ENCODE assay signal across 8 mouse cellular contexts in the genomic region with DNA sequence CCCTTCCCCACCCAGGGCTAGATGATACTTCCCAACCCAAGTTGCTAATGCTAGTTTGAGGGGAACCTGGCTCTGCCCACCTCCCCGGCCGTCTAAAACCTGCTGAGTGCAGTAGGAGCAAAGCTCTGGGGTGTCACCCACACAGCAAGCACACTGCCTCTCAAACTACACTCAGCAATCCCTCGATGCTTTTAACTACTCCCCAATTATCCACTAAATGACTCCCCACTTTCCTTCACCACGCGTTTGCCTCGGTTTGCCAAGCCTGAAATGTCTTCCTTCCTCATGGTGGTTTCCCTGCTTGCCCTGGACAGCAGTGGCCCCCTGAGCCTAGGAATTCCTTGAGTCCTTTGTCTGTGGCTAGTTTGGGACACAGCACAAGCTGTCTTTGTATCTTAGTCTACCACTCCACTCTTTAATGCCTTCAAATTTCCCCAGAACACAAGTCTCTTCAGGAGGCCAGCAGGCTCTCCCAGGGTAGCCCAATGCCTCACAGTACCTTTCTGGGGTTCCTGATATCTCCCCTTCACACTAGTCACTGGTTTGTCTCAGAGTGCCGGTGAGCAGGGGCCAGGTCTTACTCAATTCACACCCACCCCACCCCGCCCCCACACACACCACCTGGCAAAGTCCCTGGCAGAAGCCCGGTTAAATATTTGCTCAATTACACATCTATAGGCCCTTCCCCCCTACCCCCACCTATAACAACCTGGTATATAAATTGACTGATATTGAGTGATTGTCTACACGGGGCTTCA. TPM values are rescaled to one million over a fixed set of nuclear protein-coding genes. Genes with fewer than 3 reads are reported as not detected.
DNase-seq lines count a peak whose midpoint lies in the region; ATAC-seq and TF ChIP-seq lines count a peak whose summit lies in the region.

No protein-coding gene starts in this region.

- H3K4me1 ChIP-seq in limb, embryonic 14.5 days (ENCODE audit: control insufficient read depth, insufficient read depth, low read length) = peaks cover 55% of the 10 kb centered on the region

- ATAC-seq in limb, embryonic 14.5 days (ENCODE audit: low FRiP score, low read depth) = no peak

- peak overlapping the region; percentile 72 for H3K4me3 ChIP-seq in limb, embryonic 14.5 days (replicated peaks; ENCODE audit: low read length)

- peak overlapping the region; percentile 87 for H3K4me2 ChIP-seq in limb, embryonic 14.5 days (replicated peaks; ENCODE audit: low read depth, low read length, severe bottlenecking)

- H3K36me3 ChIP-seq in limb, embryonic 14.5 days (ENCODE audit: control insufficient read depth, insufficient read depth, low read length) = no peaks in the 10 kb centered on the region

- DNase-seq in cerebellum, adult 9-11 months = peak; percentile 31
- no peak for DNase-seq in cerebellum, postnatal 10 days
- DNase-seq in thymus, postnatal 4 days = peak; percentile 54
- no peak for DNase-seq in thymus, postnatal 25 days
- no peak for DNase-seq in limb, embryonic 14.5 days (ENCODE audit: low spot score)
- DNase-seq in ovary, adult 18-20 months (ENCODE audit: low spot score) = no peak
- DNase-seq in right cerebral cortex, postnatal 10 days (ENCODE audit: low spot score in 2 of 2) = no peak
- DNase-seq in yolk sac, embryonic 10.5 days (ENCODE audit: low spot score) = no peak

- peak overlapping the region; percentile 65; the same call in 1 of the 2 replicates for H3K27ac ChIP-seq in limb, embryonic 14.5 days (replicated peaks; ENCODE audit: low read depth, low read length)

- WGBS in limb, embryonic 14.5 days = 10% methylated on average over 10 of the region's 10 CpGs

- H3K27me3 ChIP-seq in limb, embryonic 14.5 days (ENCODE audit: control insufficient read depth, insufficient read depth, low read length) = no peaks in the 10 kb centered on the region

- no peaks in the 10 kb centered on the region for H3K9me3 ChIP-seq in limb, embryonic 14.5 days (ENCODE audit: control insufficient read depth, low read length)

- peak overlapping the region; percentile 31 for H3K9ac ChIP-seq in limb, embryonic 14.5 days (ENCODE audit: low read depth, low read length, severe bottlenecking)

- no peak for TF ChIP-seq POLR2A in limb, embryonic 14.5 days (IDR thresholded peaks at IDR 0.05; ENCODE audit: borderline replicate concordance, extremely low read depth, insufficient read depth, insufficient read length)

RNA-seq across cellular contexts. Expression of a gene that starts 2.3 kb away (rescaled TPM):
- polyA plus RNA-seq in limb, embryonic 14.5 days (2012; rRNA removed) = 38.7 and 46.7 TPM in 2 replicates
- 53.2 and 54.6 TPM in 2 replicates for polyA plus RNA-seq in limb, embryonic 14.5 days (2014; fragmentation: Nextera tagmentation; extraction: Ambion mirVana)

Comparison
In these comparisons a context has a peak if more than half of its experiments do, and no peak if none do; other contexts are left out.
1. DNase-seq: peak in cerebellum, adult 9-11 months (single experiment) and thymus, postnatal 4 days (single experiment); none in cerebellum, postnatal 10 days (0 of 2), thymus, postnatal 25 days (single experiment), limb, embryonic 14.5 days (single experiment), ovary, adult 18-20 months (single experiment), right cerebral cortex, postnatal 10 days (0 of 2) and yolk sac, embryonic 10.5 days (single experiment).